Mouse (Mus musculus): ENCODE measurements around the gene Shisa8. TPM values are rescaled to one million over a fixed set of nuclear protein-coding genes. Genes with fewer than 3 reads are reported as not detected.

The Shisa8 gene
- polyA plus RNA-seq, 1 experiment from 2014 or later, result 0.13 TPM

- H3K27ac ChIP-seq (ENCODE audit: low read depth), result no peak overlapping the region
- peak; percentile 29 for DNase-seq
- 45% methylated on average over 10 of the region's 10 CpGs for WGBS (ENCODE audit: insufficient replicate concordance)
Measured at GRCm38 (mm10) chr15:82235661-82236060, 23.0 kb upstream of the Shisa8 start.

GRCm38 (mm10) chr15:82232651-82233050 lies 20.0 kb upstream of the Shisa8 start:
- WGBS (ENCODE audit: insufficient replicate concordance), result 80% methylated on average over 4 of the region's 4 CpGs
- Histone ChIP-seq H3K4me2 (ENCODE audit: low read depth, low read length) (no peak overlapping the region), H3K36me3 (replicated peaks; ENCODE audit: insufficient read depth, low read length) (no peaks in the 10 kb centered on the region), H3K4me3 (ENCODE audit: low read depth, low read length) (no peak overlapping the region), H3K4me1 (ENCODE audit: insufficient read depth) (peaks cover 20% of the 10 kb centered on the region), H3K9ac (replicated peaks) (no peak overlapping the region), H3K9me3 (ENCODE audit: low read length) (no peaks in the 10 kb centered on the region), H3K27ac (ENCODE audit: low read depth) (no peak overlapping the region), H3K27me3 (ENCODE audit: insufficient read depth, low read length) (no peaks in the 10 kb centered on the region)
- TF ChIP-seq CTCF (IDR thresholded peaks at IDR 0.05; ENCODE audit: low read depth) (no peak), EP300 (IDR thresholded peaks at IDR 0.05; ENCODE audit: low read depth) (no peak)
- DNase-seq (no peak), ATAC-seq (no peak)

More at GRCm38 (mm10) chr15:82235661-82236060, 23.0 kb upstream of the Shisa8 start:
- TF ChIP-seq CTCF (IDR thresholded peaks at IDR 0.05; ENCODE audit: low read depth) (no peak), EP300 (IDR thresholded peaks at IDR 0.05; ENCODE audit: low read depth) (no peak)
- Histone ChIP-seq H3K4me2 (ENCODE audit: low read depth, low read length) (no peak overlapping the region), H3K4me1 (ENCODE audit: insufficient read depth) (peaks cover 3% of the 10 kb centered on the region), H3K9ac (replicated peaks) (no peak overlapping the region), H3K9me3 (ENCODE audit: low read length) (no peaks in the 10 kb centered on the region), H3K36me3 (replicated peaks; ENCODE audit: insufficient read depth, low read length) (peaks cover 12% of the 10 kb centered on the region), H3K4me3 (ENCODE audit: low read depth, low read length) (no peak overlapping the region), H3K27me3 (ENCODE audit: insufficient read depth, low read length) (no peaks in the 10 kb centered on the region)
- ATAC-seq, result no peak

GRCm38 (mm10) chr15:82231591-82232378 lies 19.2 kb upstream of the Shisa8 start:
- no peak overlapping the region for H3K4me2 ChIP-seq (ENCODE audit: low read depth, low read length)
- H3K4me1 ChIP-seq (ENCODE audit: insufficient read depth), result peaks cover 20% of the 10 kb centered on the region
- no peaks in the 10 kb centered on the region for H3K9me3 ChIP-seq (ENCODE audit: low read length)
- H3K36me3 ChIP-seq (replicated peaks; ENCODE audit: insufficient read depth, low read length), result no peaks in the 10 kb centered on the region
- no peak for DNase-seq
- no peak overlapping the region for H3K9ac ChIP-seq (replicated peaks)
- H3K27me3 ChIP-seq (ENCODE audit: insufficient read depth, low read length), result no peaks in the 10 kb centered on the region
- H3K4me3 ChIP-seq (ENCODE audit: low read depth, low read length), result no peak overlapping the region
- WGBS (ENCODE audit: insufficient replicate concordance), result 70% methylated on average over 11 of the region's 11 CpGs
- TF ChIP-seq EP300 (IDR thresholded peaks at IDR 0.05; ENCODE audit: low read depth) (no peak), CTCF (IDR thresholded peaks at IDR 0.05; ENCODE audit: low read depth) (no peak)
- no peak for ATAC-seq
- no peak overlapping the region for H3K27ac ChIP-seq (ENCODE audit: low read depth)

GRCm38 (mm10) chr15:82231100-82231499 lies 18.5 kb upstream of the Shisa8 start:
- TF ChIP-seq EP300 (IDR thresholded peaks at IDR 0.05; ENCODE audit: low read depth) (no peak), CTCF (IDR thresholded peaks at IDR 0.05; ENCODE audit: low read depth) (no peak)
- no peak overlapping the region for H3K27ac ChIP-seq (ENCODE audit: low read depth)

GRCm38 (mm10) chr15:82230098-82230611 lies 17.5 kb upstream of the Shisa8 start:
- H3K4me3 ChIP-seq (ENCODE audit: low read depth, low read length), result no peak overlapping the region
- H3K9ac ChIP-seq (replicated peaks), result peak overlapping the region; percentile 31; the same call in 1 of the 2 replicates
- H3K27me3 ChIP-seq (ENCODE audit: insufficient read depth, low read length), result peaks cover 11% of the 10 kb centered on the region
- WGBS (ENCODE audit: insufficient replicate concordance), result 58% methylated on average over 6 of the region's 6 CpGs
- H3K4me1 ChIP-seq (ENCODE audit: insufficient read depth), result peaks cover 22% of the 10 kb centered on the region
- H3K27ac ChIP-seq (ENCODE audit: low read depth), result peak overlapping the region; percentile 75
- DNase-seq, result no peak
- peak overlapping the region; percentile 51 for H3K4me2 ChIP-seq (ENCODE audit: low read depth, low read length)
- H3K36me3 ChIP-seq (replicated peaks; ENCODE audit: insufficient read depth, low read length), result no peaks in the 10 kb centered on the region
- ATAC-seq, result peak; percentile 58
- H3K9me3 ChIP-seq (ENCODE audit: low read length), result no peaks in the 10 kb centered on the region
- TF ChIP-seq CTCF (IDR thresholded peaks at IDR 0.05; ENCODE audit: low read depth) (no peak), EP300 (IDR thresholded peaks at IDR 0.05; ENCODE audit: low read depth) (no peak)

More at GRCm38 (mm10) chr15:82231100-82231499, 18.5 kb upstream of the Shisa8 start:
- no peak for ATAC-seq
- Histone ChIP-seq H3K4me3 (ENCODE audit: low read depth, low read length) (no peak overlapping the region), H3K27me3 (ENCODE audit: insufficient read depth, low read length) (peaks cover 1% of the 10 kb centered on the region; the same call in 1 of the 2 replicates), H3K9ac (replicated peaks) (no peak overlapping the region), H3K4me1 (ENCODE audit: insufficient read depth) (peaks cover 20% of the 10 kb centered on the region), H3K36me3 (replicated peaks; ENCODE audit: insufficient read depth, low read length) (no peaks in the 10 kb centered on the region), H3K9me3 (ENCODE audit: low read length) (no peaks in the 10 kb centered on the region), H3K4me2 (ENCODE audit: low read depth, low read length) (no peak overlapping the region)
- DNase-seq, result no peak
- WGBS (ENCODE audit: insufficient replicate concordance), result 73% methylated on average over 4 of the region's 4 CpGs

GRCm38 (mm10) chr15:82229542-82230045 lies 17.0 kb upstream of the Shisa8 start:
- H3K27me3 ChIP-seq (ENCODE audit: insufficient read depth, low read length), result peaks cover 16% of the 10 kb centered on the region
- H3K27ac ChIP-seq (ENCODE audit: low read depth), result peak overlapping the region; percentile 75
- H3K9me3 ChIP-seq (ENCODE audit: low read length), result no peaks in the 10 kb centered on the region
- TF ChIP-seq CTCF (IDR thresholded peaks at IDR 0.05; ENCODE audit: low read depth), result no peak
- peak; percentile 34; the same call in 1 of the 2 replicates for TF ChIP-seq EP300 (IDR thresholded peaks at IDR 0.05; ENCODE audit: low read depth)
- H3K9ac ChIP-seq (replicated peaks), result peak overlapping the region; percentile 53
- WGBS (ENCODE audit: insufficient replicate concordance), result 50% methylated on average over 11 of the region's 11 CpGs
- peaks cover 25% of the 10 kb centered on the region for H3K4me1 ChIP-seq (ENCODE audit: insufficient read depth)
- H3K4me2 ChIP-seq (ENCODE audit: low read depth, low read length), result peak overlapping the region; percentile 51
- no peaks in the 10 kb centered on the region for H3K36me3 ChIP-seq (replicated peaks; ENCODE audit: insufficient read depth, low read length)
- ATAC-seq (peak; percentile 91), DNase-seq (peak; percentile 60)
- no peak overlapping the region for H3K4me3 ChIP-seq (ENCODE audit: low read depth, low read length)

Data from liver, postnatal 0 days (tissue).